Mouse (Mus musculus): Measurements from ENCODE around the gene Fgg.
A peak's percentile ranks its signal among the peaks of the same experiment; 100 is the strongest.

Gene Fgg

DNA sequence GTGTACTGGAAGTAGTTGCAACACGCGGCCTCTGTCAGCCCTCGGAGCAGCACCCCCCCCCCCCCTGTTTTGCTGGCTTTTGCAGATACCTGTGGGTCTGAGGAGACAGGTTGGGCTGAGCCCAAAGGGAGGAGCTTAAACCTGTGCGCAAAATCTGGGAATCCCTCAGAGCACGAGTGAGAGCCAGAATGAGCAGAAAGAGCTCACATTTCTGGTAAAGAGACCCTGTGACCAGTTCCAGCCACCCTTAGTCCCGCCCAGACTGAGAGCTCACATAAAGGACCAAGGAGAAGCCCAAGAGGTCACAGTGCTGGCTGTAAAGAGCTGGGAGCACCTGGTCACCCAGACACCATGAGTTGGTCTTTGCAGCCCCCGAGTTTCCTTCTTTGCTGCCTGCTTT is at the start of gene Fgg:
Gene Fgg (plus strand): TSS at position 168 of the 400 bp plus-strand sequence.
- no peak for DNase-seq (ENCODE audit: extremely low spot score)

- no peak for DNase-seq (ENCODE audit: extremely low spot score)
Observed at GRCm38 (mm10) chr3:82971046-82971445, 36.5 kb upstream of the Fgg start.

- no peak for DNase-seq (ENCODE audit: extremely low spot score)
Observed at GRCm38 (mm10) chr3:82980818-82981217, 26.7 kb upstream of the Fgg start.

DNA sequence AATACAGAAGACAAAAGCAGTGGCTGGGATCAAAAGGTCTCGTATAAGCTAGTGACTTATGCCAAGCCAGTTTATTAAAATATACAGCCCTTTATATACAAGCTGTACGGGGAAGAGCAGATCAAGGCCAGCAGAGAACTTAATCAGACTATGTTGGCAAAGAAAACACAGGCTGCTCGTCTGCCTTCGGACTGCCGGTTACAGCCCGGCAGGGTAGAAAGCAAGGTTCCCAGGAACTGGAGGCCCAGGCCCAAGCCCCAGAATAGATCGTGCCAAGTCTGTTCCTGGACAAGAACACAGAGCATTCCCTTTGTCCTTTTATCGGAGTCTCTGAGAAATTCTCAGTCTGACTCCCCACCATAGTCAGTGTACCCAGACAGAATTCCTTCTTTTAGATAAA is 25.7 kb upstream of the Fgg start:
- no peak for DNase-seq (ENCODE audit: extremely low spot score)

DNA sequence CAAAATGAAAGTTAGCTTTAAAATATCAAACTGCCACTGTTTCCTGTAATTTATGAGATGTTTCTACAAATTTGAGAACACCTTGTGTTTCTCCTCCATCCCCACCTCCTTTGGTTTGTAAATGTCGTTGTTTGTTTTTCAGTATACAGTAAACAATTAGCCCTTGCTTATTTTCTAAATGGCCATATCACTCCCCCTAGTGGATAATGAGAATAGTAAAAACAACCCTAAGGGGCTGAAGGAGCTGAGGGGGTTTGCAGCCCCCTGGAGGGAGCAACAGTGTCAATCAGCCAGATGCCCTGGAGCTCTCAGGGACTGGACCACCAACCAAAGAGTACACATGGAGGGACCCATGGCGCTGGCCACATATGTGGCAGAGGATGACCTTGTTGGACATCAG is 22.7 kb upstream of the Fgg start:
- no peak for DNase-seq (ENCODE audit: extremely low spot score)

DNA sequence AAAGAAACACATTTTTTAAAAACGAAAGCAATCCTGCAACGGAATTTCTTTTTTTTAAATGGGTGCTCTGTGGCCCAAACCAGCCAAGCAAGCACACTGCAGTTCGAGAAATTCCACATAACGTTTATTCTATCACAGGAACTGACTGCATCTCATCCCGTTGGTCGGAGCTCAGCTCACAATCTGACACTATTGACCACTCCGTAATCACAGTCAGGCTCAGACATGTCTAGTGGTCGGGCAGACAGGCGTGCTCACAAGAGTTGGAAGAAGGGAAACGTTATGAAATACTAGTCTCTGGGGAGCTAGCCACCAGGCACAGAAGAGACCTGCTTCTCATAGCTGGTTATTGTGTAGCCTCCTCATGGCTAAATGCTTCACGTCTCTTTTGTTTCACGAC is 15.6 kb upstream of the Fgg start:
- DNase-seq (ENCODE audit: extremely low spot score) = no peak

- DNase-seq (ENCODE audit: extremely low spot score) = no peak
Observed at GRCm38 (mm10) chr3:82992956-82993355, 14.6 kb upstream of the Fgg start.

DNA sequence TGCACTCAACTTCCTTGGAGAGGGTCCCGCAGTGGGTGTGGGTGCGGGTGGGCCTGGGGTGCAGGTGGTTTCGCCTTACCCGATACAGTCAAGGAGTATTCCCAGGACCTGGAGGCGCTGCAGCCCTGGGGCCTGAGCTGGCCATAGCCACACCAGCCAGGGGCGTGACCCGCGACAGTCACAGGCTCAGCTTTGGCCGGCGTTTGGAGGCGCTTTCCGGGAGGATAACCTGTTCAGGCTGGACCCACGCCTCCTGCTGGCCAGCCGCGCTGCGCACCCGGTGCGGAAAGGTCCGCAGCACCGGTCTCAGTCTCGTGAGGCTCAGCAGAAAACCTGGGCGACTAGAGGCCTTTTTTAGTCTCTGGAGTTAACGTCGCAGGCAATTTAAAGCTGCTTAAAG is 12.2 kb upstream of the Fgg start:
- peak; percentile 77 for DNase-seq (ENCODE audit: extremely low spot score)

DNA sequence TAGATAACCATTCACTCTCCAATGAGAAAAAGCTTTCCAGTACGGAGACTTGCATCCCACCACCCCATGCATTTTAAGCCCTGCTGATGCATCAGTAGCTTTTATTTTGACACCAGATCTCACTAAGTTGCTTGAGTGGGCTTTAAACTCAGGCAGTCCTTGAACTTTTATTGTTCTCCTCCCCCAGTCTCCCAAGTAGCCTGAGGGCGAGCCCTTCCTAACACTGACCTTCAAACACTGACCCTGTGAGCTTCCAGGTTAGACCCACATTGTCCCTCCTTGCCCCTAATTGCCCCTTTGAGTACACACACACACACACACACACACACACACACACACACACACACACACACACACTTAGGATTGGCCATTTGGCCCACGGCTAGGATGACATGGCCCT is 10.9 kb upstream of the Fgg start:
- DNase-seq (ENCODE audit: extremely low spot score) = no peak

GRCm38 (mm10) chr3:82998772-82999463 is 8.6 kb upstream of the Fgg start:
- peak; percentile 61 for DNase-seq (ENCODE audit: extremely low spot score)

DNA sequence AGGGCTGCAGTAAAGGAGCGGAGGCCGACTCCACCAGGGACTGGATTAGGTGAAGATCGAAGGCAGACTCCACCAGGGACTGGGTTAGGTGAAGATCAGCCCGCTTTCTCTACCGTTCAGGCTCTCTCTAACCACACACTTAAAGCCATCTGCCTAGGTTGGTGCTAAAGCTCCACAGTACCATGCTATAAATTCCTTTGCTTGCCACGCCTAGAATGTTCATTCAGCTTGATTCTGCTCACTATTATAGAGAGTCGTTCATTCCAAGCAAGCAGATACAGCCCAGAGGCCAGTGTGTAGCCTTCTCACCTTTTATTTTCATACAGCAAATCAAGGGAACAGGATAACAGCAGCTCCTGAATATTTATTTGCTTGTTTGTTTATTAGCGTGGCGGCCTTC is 7.5 kb upstream of the Fgg start:
- no peak for DNase-seq (ENCODE audit: extremely low spot score)

- DNase-seq (ENCODE audit: extremely low spot score) = peak; percentile 46
Observed at GRCm38 (mm10) chr3:83002191-83002590, 5.3 kb upstream of the Fgg start.

DNA sequence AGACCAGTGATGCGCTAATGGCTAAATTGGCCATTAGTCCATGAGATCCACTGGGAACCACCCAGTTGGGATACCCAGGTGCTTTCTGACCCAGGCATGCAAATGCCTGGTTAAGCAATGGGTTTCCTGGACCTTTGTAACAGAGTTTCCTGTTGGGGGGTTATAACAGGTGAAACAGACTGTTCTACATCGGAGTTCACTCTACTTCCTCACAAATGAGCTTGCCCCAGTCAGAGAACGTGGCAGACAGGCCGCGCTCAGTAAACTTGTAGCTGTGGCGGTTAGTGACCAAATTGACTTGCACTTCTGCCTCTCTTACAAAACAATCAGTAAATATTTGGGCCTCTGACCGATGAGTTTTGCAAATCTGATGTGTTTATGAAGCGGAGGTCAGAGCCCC is 4.5 kb upstream of the Fgg start:
- DNase-seq (ENCODE audit: extremely low spot score) = no peak

DNA sequence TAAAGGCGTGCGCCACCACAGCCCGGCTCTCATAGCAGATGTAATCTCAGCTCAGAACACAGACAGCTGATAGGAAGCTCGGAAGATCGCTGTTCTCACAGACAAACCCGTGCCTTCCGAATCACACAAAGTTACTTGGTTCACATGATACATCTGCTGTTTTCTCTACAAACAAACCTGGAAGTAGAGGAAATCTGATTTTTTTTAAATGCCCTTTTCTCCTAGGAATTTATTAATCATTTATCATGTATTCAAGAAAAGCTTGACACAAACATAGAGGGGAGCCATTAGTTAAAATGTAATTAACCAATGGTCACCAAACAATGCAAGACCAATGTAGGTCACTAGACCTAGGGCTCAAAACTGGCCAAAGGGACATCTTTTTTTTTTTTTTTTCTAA is 2.7 kb upstream of the Fgg start:
- DNase-seq (ENCODE audit: extremely low spot score) = no peak

- DNase-seq (ENCODE audit: extremely low spot score) = no peak
Observed at GRCm38 (mm10) chr3:83010291-83010690, 2.8 kb downstream of the Fgg start.

DNA sequence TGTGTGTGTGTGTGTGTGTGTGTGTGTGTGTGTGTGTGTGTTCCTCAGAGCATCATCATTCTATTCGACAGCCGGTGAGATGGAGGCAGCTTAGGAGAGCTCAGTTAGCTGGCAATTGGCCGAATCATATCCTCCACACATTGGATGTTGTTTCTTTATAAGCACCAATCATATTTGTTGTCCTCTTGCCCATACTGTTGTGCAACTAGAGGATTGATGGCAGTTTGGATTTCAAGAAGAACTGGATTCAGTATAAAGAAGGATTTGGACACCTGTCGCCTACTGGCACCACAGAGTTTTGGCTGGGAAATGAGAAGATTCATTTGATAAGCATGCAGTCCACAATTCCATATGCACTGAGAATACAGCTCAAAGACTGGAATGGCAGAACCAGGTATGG is 3.6 kb downstream of the Fgg start:
- DNase-seq (ENCODE audit: extremely low spot score) = no peak

DNA sequence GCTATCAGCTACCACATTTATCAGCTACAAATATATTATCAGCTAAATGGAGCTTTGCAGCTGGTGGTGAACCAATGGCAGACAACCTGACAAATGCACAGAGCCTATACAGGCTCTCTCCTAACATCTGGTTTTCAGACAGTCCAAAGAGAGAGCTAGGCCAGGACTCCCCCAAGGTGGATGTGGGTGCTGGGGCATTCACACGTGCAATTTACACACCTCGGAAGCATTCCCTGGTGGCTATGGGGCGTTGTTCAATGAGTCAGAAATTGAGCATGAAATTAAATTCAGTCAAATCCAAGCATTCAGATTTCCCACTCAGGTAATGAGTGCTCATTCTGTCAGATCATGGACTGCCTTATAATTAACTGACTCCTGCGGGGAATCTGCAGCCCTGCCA is 4.0 kb downstream of the Fgg start:
- no peak for DNase-seq (ENCODE audit: extremely low spot score)

DNA sequence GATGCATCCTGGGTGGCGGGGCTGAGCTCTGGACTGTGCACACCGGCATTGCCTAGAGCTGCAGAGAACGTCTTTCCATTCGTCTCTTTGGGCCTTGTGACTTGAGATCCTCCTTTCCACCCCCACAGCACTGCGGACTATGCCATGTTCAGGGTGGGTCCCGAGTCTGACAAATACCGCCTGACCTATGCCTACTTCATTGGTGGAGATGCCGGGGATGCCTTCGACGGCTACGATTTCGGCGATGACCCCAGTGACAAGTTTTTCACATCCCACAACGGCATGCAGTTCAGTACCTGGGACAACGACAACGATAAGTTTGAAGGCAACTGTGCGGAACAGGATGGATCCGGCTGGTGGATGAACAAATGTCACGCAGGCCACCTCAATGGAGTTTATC is 5.1 kb downstream of the Fgg start:
- no peak for DNase-seq (ENCODE audit: extremely low spot score)

GRCm38 (mm10) chr3:83013951-83014350 is 6.4 kb downstream of the Fgg start:
- no peak for DNase-seq (ENCODE audit: extremely low spot score)

GRCm38 (mm10) chr3:83016236-83016635 is 8.7 kb downstream of the Fgg start:
- no peak for DNase-seq (ENCODE audit: extremely low spot score)

GRCm38 (mm10) chr3:83020387-83020786 is 12.9 kb downstream of the Fgg start:
- no peak for DNase-seq (ENCODE audit: extremely low spot score)

GRCm38 (mm10) chr3:83021176-83021575 is 13.7 kb downstream of the Fgg start:
- DNase-seq (ENCODE audit: extremely low spot score) = no peak

- no peak for DNase-seq (ENCODE audit: extremely low spot score)
Observed at GRCm38 (mm10) chr3:83025036-83025435, 17.5 kb downstream of the Fgg start.

Measured in embryo, embryonic 9.5 days (tissue).